Mouse (Mus musculus) left cerebral cortex, adult 8-10 months (tissue): Measurements from ENCODE around the gene Hnrnpm. TPM values are rescaled to one million over a fixed set of nuclear protein-coding genes. Genes with fewer than 3 reads are reported as not detected.
"Not testable (repeated sequence)": the region's sequence is repeated elsewhere in the genome, so short reads cannot be mapped to it uniquely, and the experiment has no call there.

Experiments used
- DNase-seq, 2 experiments: peaks; one replicate each; pipeline ENCODE4 v3.0.0; 2022; ENCODE audit warnings: low spot score in 2 of 2
- total RNA-seq, 4 experiments: library from RNA; stranded (reverse); gene quantifications; 2 replicates each; pipeline ENCODE4 v1.2.4; 2022

The Hnrnpm gene
- 100 to 1,000 TPM in 3 of 4 experiments, 10 to 100 TPM in 1; 92.0 to 129 (median 113) TPM for total RNA-seq

DNA sequence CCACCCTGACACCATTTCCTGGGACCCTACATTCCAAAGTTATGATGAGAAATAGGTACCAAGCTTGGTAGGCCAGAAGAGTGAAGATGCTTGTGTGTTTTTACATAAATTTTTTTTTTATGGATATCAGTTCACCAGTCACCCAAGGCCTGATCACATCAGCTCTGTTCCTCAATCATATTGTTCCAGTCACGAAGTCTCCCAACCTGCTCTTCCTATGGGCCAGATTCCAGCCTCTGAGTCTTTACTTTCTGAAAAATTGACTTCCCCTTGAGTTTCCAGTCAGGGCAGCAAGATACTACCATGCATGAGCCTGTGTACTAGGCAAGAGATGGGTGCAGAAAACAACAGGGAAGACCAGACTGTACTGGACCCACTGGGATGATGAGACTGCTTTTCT, at the start of gene Hnrnpm:
Hnrnpm (minus strand) TSS at position 101 of the 400 bp plus-strand sequence.
- no peak for DNase-seq

DNA sequence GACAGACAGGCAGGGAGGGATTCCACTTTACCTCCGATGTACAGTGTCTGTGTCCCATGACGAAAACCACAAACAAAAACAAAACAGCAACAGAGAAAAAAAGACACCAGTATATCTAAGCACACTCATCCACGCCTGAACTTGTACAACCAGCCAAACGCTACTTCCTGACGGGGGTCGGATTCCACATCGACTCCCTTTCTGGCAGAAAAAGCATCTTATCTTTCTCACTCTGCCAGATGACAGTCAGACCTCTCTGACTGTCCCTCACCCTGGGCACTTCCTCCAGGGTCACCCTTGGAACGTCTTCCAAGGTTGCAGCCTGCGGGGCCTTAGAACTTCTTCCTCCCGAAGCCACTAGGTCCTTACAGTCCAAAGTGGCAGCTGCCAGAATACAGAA, 46.9 kb upstream of the Hnrnpm start:
- DNase-seq: not testable (repeated sequence)

DNA sequence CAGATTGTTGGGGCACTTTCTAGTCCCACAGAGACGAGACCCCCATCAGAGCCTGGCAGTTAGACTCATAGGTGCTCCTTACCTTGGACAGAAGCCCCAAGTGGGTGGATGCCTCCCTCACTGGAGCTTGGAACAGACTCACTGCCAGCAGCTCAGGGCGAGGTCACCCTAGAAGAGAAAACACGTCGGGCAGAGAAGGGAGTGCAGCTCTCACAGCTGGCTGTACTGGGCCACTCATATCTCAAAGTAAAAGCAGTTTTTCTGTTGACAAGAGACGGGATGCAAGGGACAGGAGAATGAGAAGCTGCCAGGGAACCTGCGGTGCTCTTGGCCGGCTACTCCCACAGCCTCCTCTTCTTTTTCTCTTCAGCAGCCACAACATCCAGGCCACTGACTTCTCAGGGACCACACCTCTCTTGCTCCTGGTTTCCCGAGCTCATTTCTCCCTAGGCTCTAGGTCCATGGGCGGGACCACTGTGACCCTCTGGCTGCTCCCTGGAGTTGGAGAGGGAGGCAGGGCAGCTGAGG, 46.0 kb upstream of the Hnrnpm start:
- not testable (repeated sequence) for DNase-seq

- DNase-seq: no peak
Measured at GRCm38 (mm10) chr17:33729215-33729614, 42.6 kb upstream of the Hnrnpm start.

DNA sequence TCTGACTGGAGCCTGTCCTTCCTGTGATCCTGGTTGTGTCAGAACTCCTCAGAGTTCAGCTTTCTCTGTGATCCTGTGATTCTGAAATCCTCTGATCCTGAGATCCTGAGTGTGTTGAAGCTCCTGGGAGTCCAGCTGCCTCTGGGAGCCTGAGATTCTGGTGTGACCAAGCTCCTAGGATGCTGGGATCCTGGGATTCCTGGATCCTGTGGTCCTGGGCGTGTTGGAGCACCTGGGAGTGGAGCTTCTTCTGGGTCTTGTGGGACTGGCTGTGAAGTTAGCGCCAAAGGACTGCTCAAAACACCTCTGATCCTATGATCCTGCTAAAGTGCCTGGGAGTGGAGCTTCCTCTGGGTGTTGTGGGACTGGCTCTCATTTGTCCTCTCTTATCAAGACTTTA, 41.7 kb upstream of the Hnrnpm start:
- no peak for DNase-seq

DNA sequence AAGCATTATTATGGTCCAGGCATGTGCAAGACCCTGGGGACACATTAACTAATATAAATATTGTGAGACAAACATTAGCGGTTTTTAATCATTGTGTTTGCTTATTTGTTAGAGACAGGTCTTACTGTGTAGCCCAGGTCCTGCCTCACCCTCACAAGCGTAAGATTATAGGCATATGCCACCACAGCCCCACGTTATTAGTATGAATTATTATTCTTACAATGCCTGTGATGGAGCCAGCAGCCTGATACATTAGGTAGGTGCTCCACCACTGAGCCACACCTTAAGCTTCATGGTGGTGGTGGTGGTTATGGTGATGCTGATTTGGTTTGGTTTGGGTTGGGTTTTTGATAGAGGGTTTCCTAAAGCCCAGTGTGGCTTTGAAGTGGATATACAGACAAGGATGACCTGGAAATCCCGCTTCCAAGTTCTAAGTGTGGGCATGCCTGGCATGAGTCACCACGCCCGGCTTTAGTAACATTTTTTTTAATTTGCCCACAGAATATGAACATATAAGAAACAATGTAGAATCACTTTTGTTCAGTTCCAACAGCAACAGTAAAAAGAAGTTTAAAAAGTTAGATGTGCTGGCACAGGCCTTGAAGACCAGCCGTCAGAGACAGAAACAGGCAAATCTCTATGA, 33.2 kb upstream of the Hnrnpm start:
- DNase-seq: no peak

GRCm38 (mm10) chr17:33718944-33719725, 32.5 kb upstream of the Hnrnpm start:
- no peak for DNase-seq

DNA sequence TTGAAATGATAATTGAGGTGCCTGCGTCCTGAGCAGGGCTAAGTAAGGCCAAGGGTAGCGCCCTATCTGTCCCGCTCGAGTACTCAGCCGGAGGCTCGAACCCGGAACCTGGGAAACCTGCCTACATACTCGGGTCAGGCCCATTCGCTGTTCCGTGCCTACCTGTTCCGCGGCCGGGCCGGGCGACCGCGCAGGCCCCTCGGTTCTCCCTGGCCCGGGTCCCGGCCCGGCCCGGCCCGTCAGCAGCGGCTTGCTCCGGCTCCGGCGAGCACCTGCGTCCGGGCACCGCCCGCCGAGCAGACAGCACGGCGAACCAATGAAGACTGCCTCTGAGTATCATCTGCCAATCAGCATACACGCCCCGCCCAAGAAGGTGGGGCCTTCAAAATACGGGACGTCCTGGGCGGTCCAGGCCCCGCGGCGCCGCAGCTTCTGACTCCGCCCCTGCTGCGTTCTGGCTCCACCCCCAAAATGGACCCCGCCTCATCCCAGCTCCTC, 31.8 kb upstream of the Hnrnpm start, which contains the start of gene March2:
March2 (minus strand) TSS at position 287 of the 498 bp plus-strand sequence.
- peak; percentile 90 to 96 for DNase-seq

DNA sequence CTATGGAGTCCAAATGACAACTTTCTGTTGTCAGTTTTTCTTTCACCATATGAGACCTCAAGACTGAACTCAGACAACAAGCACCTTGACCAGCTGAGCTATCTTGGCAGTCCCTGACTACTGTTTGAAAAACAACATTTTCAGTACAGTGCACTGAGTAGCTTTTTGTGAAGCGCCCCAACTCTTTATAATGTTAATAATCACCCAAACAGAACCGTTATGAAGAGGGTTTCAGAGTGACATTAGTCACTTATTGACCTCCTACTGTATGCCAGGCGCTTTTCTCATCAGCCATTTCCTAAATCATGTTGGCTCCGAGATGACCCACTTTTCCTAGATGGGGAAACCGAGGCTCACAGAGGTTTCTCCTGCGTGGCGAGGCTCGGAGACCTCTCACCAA, 31.3 kb upstream of the Hnrnpm start:
- no peak for DNase-seq

DNA sequence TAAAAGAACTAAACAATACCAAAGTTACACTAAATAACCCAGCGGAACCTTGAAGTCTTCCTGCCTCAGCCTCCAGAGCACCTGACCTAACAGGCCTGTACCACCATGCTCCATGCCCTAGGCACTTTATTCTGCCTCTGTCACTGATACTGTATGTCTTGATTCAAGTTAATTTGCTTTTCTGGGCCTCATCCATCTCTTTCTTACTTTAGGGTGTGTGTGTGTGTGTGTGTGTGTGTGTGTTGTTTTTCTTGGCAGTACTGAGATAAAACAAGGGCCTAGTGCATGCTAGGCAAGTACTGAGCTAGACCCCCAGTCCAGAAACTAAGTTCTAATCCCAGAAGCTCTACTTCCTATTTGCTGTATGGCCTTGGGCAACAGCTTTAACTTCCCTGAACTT, 30.6 kb upstream of the Hnrnpm start:
- no peak for DNase-seq

DNA sequence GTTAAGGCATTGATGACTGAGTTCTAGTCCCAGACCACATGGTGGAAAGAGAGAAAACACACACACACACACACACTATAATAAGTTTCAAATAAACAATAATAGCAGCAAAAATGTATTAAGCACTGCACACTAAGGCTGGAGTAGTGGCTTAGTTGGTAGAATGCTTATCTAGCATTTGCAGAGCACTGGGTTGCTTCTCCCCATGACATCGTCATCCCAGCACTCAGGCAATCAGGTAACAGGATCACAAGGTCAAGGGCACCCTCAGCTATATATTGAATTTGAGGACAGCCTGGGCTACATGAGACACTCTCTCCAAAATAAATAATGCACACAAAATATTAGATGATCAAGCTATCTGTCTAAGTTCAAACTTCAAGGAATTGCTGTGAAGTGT, 28.1 kb upstream of the Hnrnpm start:
- no peak for DNase-seq

- DNase-seq: no peak
Measured at GRCm38 (mm10) chr17:33713271-33713670, 26.6 kb upstream of the Hnrnpm start.

- DNase-seq: no peak
Measured at GRCm38 (mm10) chr17:33709834-33710233, 23.2 kb upstream of the Hnrnpm start.

GRCm38 (mm10) chr17:33703091-33703490, 16.4 kb upstream of the Hnrnpm start:
- no peak for DNase-seq

DNA sequence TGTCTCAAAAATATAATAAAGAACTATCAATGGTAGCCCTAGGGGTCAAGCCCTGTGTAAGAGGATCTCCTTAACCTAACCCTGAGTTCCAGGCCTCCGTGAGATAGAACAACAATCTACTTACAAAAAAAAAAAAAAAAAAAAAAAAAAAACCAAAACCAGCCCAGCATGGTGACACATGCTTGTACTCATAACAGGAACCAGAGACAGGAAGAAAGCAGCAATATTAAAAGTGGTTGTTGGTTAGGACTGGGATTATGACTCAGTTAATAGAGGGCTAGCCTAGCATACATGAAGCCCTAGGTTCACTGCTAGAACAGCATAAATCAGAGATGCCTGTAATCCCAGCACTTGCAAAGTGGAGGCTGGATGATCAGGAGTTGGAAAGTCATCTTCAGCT, 15.5 kb upstream of the Hnrnpm start:
- DNase-seq: no peak

- no peak for DNase-seq
Measured at GRCm38 (mm10) chr17:33695471-33695870, 8.8 kb upstream of the Hnrnpm start.

GRCm38 (mm10) chr17:33685249-33685653, 1.4 kb downstream of the Hnrnpm start:
- peak; percentile 87 to 97 for DNase-seq

DNA sequence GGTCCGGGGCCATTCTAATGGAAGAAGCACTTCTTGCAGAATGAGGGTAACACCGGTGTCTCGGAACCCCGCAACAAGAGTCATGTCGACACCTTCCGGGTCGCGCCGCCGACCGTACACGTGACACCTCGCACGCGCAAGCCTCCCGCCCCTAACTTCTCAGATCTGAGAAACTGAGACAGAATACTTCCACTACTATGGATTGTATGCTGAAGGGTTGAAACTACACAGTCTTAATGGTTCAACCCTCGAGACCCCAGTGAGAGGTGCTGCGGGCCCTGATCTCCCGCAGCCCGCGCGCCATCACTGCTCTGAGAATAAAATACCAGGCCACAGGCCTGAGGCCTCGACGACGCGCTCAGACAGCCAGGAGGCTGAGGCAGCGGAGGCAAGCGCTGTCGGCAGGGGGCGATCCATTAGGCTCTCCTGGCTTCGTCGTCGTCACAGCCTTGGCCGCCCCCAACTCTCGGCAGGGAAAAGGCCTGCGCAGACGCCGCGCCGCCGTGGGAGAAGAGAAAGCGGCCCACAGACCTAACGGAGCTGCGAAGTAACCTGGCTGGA, 1.9 kb downstream of the Hnrnpm start:
- DNase-seq: peak; percentile 50 to 62

DNA sequence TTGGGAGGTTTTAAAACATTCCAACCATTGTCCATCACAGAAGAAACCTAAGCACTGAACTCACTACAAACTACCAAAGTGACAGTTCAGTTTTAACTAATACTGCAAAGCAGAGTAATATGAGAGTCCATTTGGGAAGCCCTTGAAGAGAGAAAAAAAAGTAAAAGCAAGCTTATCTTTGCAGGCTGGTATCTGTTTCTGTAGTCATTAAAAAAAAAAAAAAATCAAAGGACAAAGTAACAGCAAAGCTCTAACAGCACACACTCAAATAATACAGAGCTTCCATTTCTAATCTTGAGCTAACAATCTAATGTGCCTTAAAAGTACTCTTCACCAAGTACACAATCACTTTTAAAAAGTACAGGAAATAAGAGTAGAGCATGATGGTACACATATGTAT, 4.9 kb downstream of the Hnrnpm start:
- no peak for DNase-seq

DNA sequence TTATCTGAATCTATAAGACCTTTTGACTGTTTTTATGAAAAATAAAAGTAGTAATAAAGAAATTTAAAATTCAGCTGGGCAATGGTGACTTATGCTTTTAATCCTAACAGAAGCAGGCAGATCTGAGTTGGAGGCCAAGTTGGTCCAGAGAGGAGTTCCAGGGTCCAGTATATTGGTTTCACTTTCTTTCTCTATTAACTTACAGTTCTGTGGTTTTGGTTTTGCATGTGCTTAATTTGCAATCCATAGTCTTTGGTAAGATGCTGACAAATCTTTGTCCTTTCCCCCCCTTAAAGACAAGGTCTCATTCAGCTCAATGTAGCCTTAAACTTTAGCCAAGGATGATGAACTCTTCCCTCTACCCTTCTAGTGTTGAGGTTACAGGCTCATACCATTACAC, 7.9 kb downstream of the Hnrnpm start:
- no peak for DNase-seq

- DNase-seq: no peak
Measured at GRCm38 (mm10) chr17:33676086-33676485, 10.6 kb downstream of the Hnrnpm start.

DNA sequence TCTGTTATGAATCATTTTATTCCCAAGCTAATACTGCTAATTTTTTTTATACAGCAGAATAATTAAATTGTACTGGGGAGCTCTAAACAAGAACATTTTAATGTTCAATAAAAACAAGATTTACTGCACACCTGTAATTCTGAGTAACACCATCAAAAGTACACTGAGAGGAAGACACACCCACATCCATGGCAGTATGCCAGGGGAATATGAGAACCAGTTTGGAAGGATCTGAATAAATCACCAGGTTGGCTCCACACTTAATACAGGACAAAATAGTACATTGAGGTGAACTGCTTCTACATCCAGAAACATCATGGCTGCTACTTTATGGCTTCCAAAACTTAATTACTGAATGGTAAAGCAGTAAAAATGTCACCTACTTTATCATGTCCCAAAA, 11.2 kb downstream of the Hnrnpm start:
- DNase-seq: no peak
